Mouse (Mus musculus): ENCODE measurements around the gene Coq9. TPM values are rescaled to one million over a fixed set of nuclear protein-coding genes. Genes with fewer than 3 reads are reported as not detected.

Coq9 gene
- total and polyA plus RNA-seq, 3 experiments = 48.5 to 82.2 (median 68.8) TPM

DNA sequence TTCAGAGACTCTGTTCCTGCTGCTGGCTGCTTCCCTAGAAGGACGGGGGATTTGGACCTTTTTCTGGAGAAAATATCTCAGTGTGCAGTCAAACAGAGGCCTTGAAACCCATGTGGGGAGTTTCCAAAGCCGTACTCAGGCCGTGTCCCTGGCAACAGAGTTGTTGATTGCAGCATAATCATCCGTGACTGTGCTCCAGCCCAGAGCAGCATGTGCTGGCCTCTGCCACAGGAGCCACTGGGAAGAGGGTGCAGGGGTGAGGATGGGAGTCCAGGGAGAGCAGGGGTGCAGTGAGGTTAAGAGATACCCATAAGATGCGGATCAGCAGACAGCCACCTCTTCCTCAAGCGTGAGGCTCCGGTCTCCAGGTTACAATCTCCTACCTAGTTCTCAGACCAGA, 30.6 kb upstream of the Coq9 start:
- Histone ChIP-seq H3K9ac (ENCODE audit: insufficient read depth, low read depth) (0 out of 2 replicates have a peak overlapping the region, but pooled peaks have one; percentile 24), H3K27ac (ENCODE audit: insufficient read depth, low read depth) (no peak overlapping the region), H3K36me3 (replicated peaks in 1 of 2; ENCODE audit: control insufficient read depth in 1 of 2, insufficient read depth in 1 of 2, low read length in 1 of 2) (no peaks in the 10 kb centered on the region), H3K4me1 (ENCODE audit: control insufficient read depth in 1 of 2, insufficient read depth in 2 of 2) (peaks cover 51 to 84% of the 10 kb centered on the region in 2 experiments), H3K4me3 (replicated peaks in 1 of 3; ENCODE audit: low read depth in 2 of 3, low read length in 2 of 3, poor library complexity in 1 of 3) (no peak overlapping the region), H3K4me2 (ENCODE audit: insufficient read depth, low read depth, poor library complexity, severe bottlenecking) (no peak overlapping the region), H3K9me3 (replicated peaks; ENCODE audit: low read length) (no peaks in the 10 kb centered on the region), H3K27me3 (replicated peaks) (no peaks in the 10 kb centered on the region), H3K79me2 (replicated peaks; ENCODE audit: control insufficient read depth, extremely low read depth, insufficient read depth, poor library complexity, severe bottlenecking) (no peaks in the 10 kb centered on the region)
- dilution Hi-C loops (cut with MboI; ENCODE audit: extremely low pct_ligation_motif_present, extremely low pct_unique_long_range_greater_than_20kb, low sequenced_read_pairs) (no loop called here), in situ Hi-C loops (cut with MboI; ENCODE audit: low pct_ligation_motif_present, low pct_unique_long_range_greater_than_20kb, low sequenced_read_pairs) (no loop called here)
- no peak for TF ChIP-seq MEF2A (IDR thresholded peaks at IDR 0.05; ENCODE audit: borderline replicate concordance, low read depth, low read length)
- TF ChIP-seq MAZ (IDR thresholded peaks at IDR 0.05; ENCODE audit: low read depth, low read length) = no peak
- peak; percentile 33; the same call in 1 of the 2 replicates for TF ChIP-seq BHLHE40 (IDR thresholded peaks at IDR 0.05; ENCODE audit: low read depth, low read length)
- TF ChIP-seq ZKSCAN1 (IDR thresholded peaks at IDR 0.05; ENCODE audit: borderline replicate concordance, low read depth, low read length) = no peak
- peak; percentile 45; the same call in 1 of the 2 replicates for TF ChIP-seq MXI1 (IDR thresholded peaks at IDR 0.05; ENCODE audit: low read depth, low read length)
- no peak for TF ChIP-seq RAD21 (IDR thresholded peaks at IDR 0.05; ENCODE audit: low read depth, low read length)
- no peak for TF ChIP-seq EP300 (IDR thresholded peaks at IDR 0.05; ENCODE audit: low read length)
- TF ChIP-seq JUN (IDR thresholded peaks at IDR 0.05; ENCODE audit: insufficient read depth, low read depth, low read length) = no peak
- DNase-seq (ENCODE audit: extremely low read depth) = no peak

GRCm38 (mm10) chr8:94808372-94808771, 29.7 kb upstream of the Coq9 start:
- peaks cover 49 to 78% of the 10 kb centered on the region in 2 experiments for H3K4me1 ChIP-seq (ENCODE audit: control insufficient read depth in 1 of 2, insufficient read depth in 2 of 2)
- dilution Hi-C loops (cut with MboI; ENCODE audit: extremely low pct_ligation_motif_present, extremely low pct_unique_long_range_greater_than_20kb, low sequenced_read_pairs) = no loop called here
- no peak overlapping the region for H3K27ac ChIP-seq (ENCODE audit: insufficient read depth, low read depth)
- DNase-seq (ENCODE audit: extremely low read depth) = no peak
- no peaks in the 10 kb centered on the region for H3K27me3 ChIP-seq (replicated peaks)
- H3K36me3 ChIP-seq (replicated peaks in 1 of 2; ENCODE audit: control insufficient read depth in 1 of 2, insufficient read depth in 1 of 2, low read length in 1 of 2) = no peaks in the 10 kb centered on the region
- in situ Hi-C loops (cut with MboI; ENCODE audit: low pct_ligation_motif_present, low pct_unique_long_range_greater_than_20kb, low sequenced_read_pairs) = no loop called here
- no peaks in the 10 kb centered on the region for H3K79me2 ChIP-seq (replicated peaks; ENCODE audit: control insufficient read depth, extremely low read depth, insufficient read depth, poor library complexity, severe bottlenecking)
- no peak overlapping the region; the same call in 1 of the 2 replicates for H3K9ac ChIP-seq (ENCODE audit: insufficient read depth, low read depth)
- TF ChIP-seq MXI1 (IDR thresholded peaks at IDR 0.05; ENCODE audit: low read depth, low read length) (no peak), PAX5 (IDR thresholded peaks at IDR 0.05; ENCODE audit: low read length) (no peak), ZNF384 (IDR thresholded peaks at IDR 0.05; ENCODE audit: low read depth, low read length) (no peak), ZKSCAN1 (IDR thresholded peaks at IDR 0.05; ENCODE audit: borderline replicate concordance, low read depth, low read length) (no peak), SMC3 (IDR thresholded peaks at IDR 0.05; ENCODE audit: low read depth, low read length) (no peak), RAD21 (IDR thresholded peaks at IDR 0.05; ENCODE audit: low read depth, low read length) (no peak), JUND (conservative IDR thresholded peaks at IDR 0.05; ENCODE audit: low read depth, low read length) (no peak), IRF4 (IDR thresholded peaks at IDR 0.05; ENCODE audit: low read depth, low read length) (no peak), TCF12 (IDR thresholded peaks at IDR 0.05; ENCODE audit: low read depth, low read length) (no peak)
- H3K9me3 ChIP-seq (replicated peaks; ENCODE audit: low read length) = no peaks in the 10 kb centered on the region
- H3K4me3 ChIP-seq (replicated peaks in 1 of 3; ENCODE audit: low read depth in 2 of 3, low read length in 2 of 3, poor library complexity in 1 of 3) = no peak overlapping the region
- no peak overlapping the region for H3K4me2 ChIP-seq (ENCODE audit: insufficient read depth, low read depth, poor library complexity, severe bottlenecking)

Data from CH12.LX (cell line).